Mouse (Mus musculus) 3T3-L1 (cell line): ENCODE measurements at regions not wholly inside any gene's neighbourhood (a gene's known extent, or its start where the extent isn't known, plus 50 kb on each side); places are given as distances from the start of the nearest gene placed in this dataset.
A peak's percentile ranks its signal among the peaks of the same experiment; 100 is the strongest.

Source experiments
- DNase-seq: peaks from one replicate; pipeline ENCODE4 v3.0.0-alpha.2; 2015; ENCODE audit warnings: low read depth, low spot score

DNA sequence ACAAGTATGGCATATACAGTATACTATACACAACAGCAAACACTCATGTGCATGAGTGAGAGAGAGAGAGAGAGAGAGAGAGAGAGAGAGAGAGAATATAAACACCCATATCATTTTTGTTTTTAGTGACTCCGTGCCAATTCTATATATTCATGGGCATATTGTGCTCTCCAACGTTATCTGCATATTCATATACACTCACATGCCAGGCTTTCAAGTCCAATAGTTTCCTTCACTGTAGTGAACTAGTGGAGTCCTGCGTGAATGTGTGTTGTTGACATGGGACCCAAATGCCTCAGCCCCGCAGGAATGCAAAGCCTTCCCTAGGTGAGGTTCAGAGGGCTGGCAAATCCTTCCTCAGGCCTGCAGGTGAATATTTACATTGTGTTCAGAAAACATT is 53.4 kb upstream of the Nab1 start:
- no peak for DNase-seq

DNA sequence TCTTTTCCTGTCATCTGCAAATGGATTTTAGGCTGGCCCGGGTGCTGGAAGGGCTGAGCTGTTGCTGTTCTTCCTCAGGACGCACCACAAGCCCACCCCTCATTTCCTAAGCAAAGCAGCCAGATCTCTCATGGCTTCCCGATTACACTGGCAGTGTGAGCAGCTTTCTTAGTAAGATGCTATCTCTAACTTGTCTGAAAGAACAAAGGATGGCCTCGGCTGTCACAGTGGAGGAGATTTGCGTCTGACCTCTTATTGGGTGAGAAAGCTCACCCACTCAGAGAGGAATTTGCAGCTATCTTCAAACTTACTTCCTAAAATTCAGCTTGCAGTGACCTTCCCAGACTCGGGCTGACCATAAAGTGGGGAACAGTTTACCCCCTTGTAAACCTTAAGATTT is 64.7 kb upstream of the Nemp2 start:
- DNase-seq, result no peak

DNA sequence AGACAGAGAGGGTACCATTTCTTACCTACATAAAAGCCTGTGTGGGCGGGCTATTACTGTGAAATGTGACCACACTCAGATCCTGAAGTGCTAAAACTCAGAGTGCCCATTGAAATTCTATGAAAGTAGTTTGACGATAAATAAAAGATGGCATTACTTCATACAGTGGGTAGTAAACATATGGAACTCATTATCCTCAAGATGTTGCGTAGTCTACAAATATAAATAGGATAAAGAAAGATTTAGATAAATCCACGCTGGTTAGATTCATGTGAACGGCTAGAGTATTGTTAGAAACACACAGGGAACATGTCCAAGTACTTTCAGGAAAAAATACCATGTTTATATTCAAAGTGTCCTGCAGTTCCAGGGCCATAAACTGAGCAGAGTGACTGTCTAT is 58.8 kb upstream of the Nemp2 start:
- peak; percentile 37 for DNase-seq

DNA sequence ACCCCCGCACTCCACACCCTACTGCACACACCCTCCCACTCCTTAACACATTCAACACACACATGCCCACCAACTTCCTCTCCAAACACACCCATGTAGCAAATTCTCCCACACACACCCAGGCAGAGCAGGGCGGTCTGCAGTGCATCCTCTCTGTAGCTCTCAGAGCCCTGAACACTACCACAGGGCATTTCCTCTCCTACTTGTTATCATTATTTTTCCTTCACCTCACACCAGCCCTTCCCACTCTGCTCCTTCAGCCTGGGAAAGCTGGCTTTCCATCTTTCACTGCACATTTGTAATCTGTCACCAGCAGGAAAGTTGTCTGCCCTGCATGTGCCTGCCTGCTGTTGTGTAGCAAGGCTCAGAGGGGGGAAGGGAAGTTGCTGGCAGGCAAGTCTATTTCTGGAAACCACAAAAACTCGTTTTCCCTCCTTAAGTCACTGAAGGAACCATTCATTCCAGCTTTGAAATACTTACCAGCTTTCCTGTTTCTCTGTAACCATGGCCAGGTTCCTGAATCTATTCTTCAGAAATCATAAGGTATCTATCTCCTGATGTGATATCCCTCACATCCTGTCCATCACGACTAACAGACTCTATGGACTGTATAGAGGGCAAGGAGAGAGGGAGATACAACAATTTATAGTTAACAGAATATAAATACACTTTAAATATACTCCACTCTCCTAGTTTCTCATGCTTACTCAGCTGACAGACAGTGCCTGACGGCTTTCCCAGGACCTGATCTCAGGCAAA is 52.0 kb upstream of the Nemp2 start:
- peak; percentile 83 for DNase-seq

DNA sequence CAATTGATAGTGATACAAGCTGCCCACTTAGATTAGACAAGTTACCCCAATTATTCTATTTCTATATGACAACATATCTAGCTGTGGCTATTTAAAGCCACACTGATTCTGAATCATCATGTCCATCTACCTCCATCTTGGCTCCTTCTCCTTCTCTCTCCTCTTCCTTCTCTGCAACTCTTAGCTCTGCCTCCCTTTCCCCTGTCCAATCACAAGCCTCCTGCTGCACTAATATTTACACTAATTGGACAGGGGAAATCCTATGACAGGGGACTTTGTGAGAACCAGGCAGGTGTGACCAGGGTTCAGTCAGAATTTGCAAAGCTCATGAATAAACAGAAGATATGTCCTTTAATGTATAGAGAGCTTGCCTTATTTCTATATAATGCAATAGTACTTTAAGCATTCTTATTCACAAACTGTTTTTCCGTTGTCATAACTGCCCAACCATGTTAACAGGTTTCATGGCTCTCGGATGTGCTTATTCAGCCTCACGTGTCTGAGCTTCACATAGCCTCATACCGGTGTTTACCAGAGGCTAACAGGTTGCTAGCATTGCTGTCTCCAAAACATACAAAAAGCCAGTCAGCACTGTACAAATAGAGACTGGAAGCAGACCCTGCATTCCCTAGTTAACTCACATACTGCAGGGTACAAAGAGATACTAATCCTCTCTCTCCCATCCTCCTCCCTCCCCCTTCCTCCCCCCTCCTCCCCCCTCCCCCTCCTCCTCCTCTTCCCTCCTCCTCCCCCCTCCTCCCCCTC is 50.2 kb upstream of the Nemp2 start:
- DNase-seq, result no peak
